Mouse (Mus musculus): ENCODE data around the gene Hck.

- TF ChIP-seq CTCF (IDR thresholded peaks at IDR 0.05; ENCODE audit: low read depth) (no peak), EP300 (IDR thresholded peaks at IDR 0.05; ENCODE audit: low read depth) (no peak)
Measured at GRCm38 (mm10) chr2:153170490-153171224, 62.4 kb downstream of the Hck start.

Measured in liver, embryonic 14.5 days (tissue).